Mouse (Mus musculus): ENCODE results near the gene Cyp3a57.
"Not testable (repeated sequence)": the region's sequence is repeated elsewhere in the genome, so short reads cannot be mapped to it uniquely, and the experiment has no call there.

Cyp3a57 gene

GRCm38 (mm10) chr5:145344941-145345340, at the start of gene Cyp3a57:
Gene Cyp3a57, plus strand, starts transcription at chr5:145345279.
- DNase-seq (ENCODE audit: low spot score): no peak

GRCm38 (mm10) chr5:145300469-145300868, 44.6 kb upstream of the Cyp3a57 start:
- no peak for DNase-seq (ENCODE audit: low spot score)

- not testable (repeated sequence) for DNase-seq (ENCODE audit: low spot score)
Observed at GRCm38 (mm10) chr5:145301796-145302195, 43.3 kb upstream of the Cyp3a57 start.

GRCm38 (mm10) chr5:145302424-145302823, 42.7 kb upstream of the Cyp3a57 start:
- DNase-seq (ENCODE audit: low spot score): no peak

- DNase-seq (ENCODE audit: low spot score): not testable (repeated sequence)
Observed at GRCm38 (mm10) chr5:145306953-145307352, 38.1 kb upstream of the Cyp3a57 start.

- not testable (repeated sequence) for DNase-seq (ENCODE audit: low spot score)
Observed at GRCm38 (mm10) chr5:145307811-145308210, 37.3 kb upstream of the Cyp3a57 start.

GRCm38 (mm10) chr5:145313845-145314244, 31.2 kb upstream of the Cyp3a57 start:
- DNase-seq (ENCODE audit: low spot score): no peak

- DNase-seq (ENCODE audit: low spot score): no peak
Observed at GRCm38 (mm10) chr5:145317141-145317540, 27.9 kb upstream of the Cyp3a57 start.

- DNase-seq (ENCODE audit: low spot score): not testable (repeated sequence)
Observed at GRCm38 (mm10) chr5:145338756-145339155, 6.3 kb upstream of the Cyp3a57 start.

- no peak for DNase-seq (ENCODE audit: low spot score)
Observed at GRCm38 (mm10) chr5:145349697-145350096, 4.6 kb downstream of the Cyp3a57 start.

- no peak for DNase-seq (ENCODE audit: low spot score)
Observed at GRCm38 (mm10) chr5:145353081-145353480, 8.0 kb downstream of the Cyp3a57 start.

- DNase-seq (ENCODE audit: low spot score): not testable (repeated sequence)
Observed at GRCm38 (mm10) chr5:145415416-145415815, 70.3 kb downstream of the Cyp3a57 start.

- DNase-seq (ENCODE audit: low spot score): no peak
Observed at GRCm38 (mm10) chr5:145422287-145422686, 77.2 kb downstream of the Cyp3a57 start.

GRCm38 (mm10) chr5:145431004-145431403, 85.9 kb downstream of the Cyp3a57 start:
- DNase-seq (ENCODE audit: low spot score): no peak

- no peak for DNase-seq (ENCODE audit: low spot score)
Observed at GRCm38 (mm10) chr5:145433688-145434087, 88.6 kb downstream of the Cyp3a57 start.
